Mouse (Mus musculus) midbrain, embryonic 12.5 days (tissue): ENCODE measurements around the gene Slc6a2. TPM values are rescaled to one million over a fixed set of nuclear protein-coding genes. Genes with fewer than 3 reads are reported as not detected.
A peak's percentile ranks its signal among the peaks of the same experiment; 100 is the strongest.

Experiments
- ATAC-seq: fragments of 200-750 bp; cut with Nextera tagmentation; 2 replicates; pipeline ENCODE4 v1.8.0; 2017; ENCODE audit warnings: low read depth, moderate TSS enrichment, moderate library complexity; ENCODE audit not compliant: low FRiP score
- H3K27ac ChIP-seq: fragments of 300-500 bp; sonication (generic); replicated peaks from 2 replicates; pipeline ENCODE4 v1.5.1; 2016; ENCODE audit warnings: mild to moderate bottlenecking
- H3K27me3 ChIP-seq: fragments of 300-500 bp; sonication (generic); 2 replicates; pipeline ENCODE4 v1.6.1; 2016; ENCODE audit warnings: mild to moderate bottlenecking
- H3K36me3 ChIP-seq: fragments of 300-500 bp; sonication (generic); 2 replicates; pipeline ENCODE4 v1.6.1; 2016
- H3K4me1 ChIP-seq: fragments of 300-500 bp; sonication (generic); 2 replicates; pipeline ENCODE4 v1.6.1; 2016
- H3K4me2 ChIP-seq: fragments of 300-500 bp; sonication (generic); replicated peaks from 2 replicates; pipeline ENCODE4 v1.6.1; 2016; ENCODE audit warnings: mild to moderate bottlenecking, moderate library complexity
- H3K4me3 ChIP-seq: fragments of 300-500 bp; sonication (generic); 2 replicates; pipeline ENCODE4 v1.5.1; 2016; ENCODE audit warnings: mild to moderate bottlenecking
- H3K9ac ChIP-seq: fragments of 300-500 bp; sonication (generic); replicated peaks from 2 replicates; pipeline ENCODE4 v1.6.1; 2016; ENCODE audit warnings: mild to moderate bottlenecking, moderate library complexity
- H3K9me3 ChIP-seq: fragments of 300-500 bp; sonication (generic); 2 replicates; pipeline ENCODE4 v1.6.1; 2016; ENCODE audit warnings: mild to moderate bottlenecking
- WGBS: fragments of 180-500 bp; shearing (Covaris S2); methylation state at CpG from one replicate; pipeline ENCODE4 v1.1.7; 2016; 5-methylcytosine and 5-hydroxymethylcytosine counted together
- polyA plus RNA-seq: library from polyadenylated mRNA; unstranded; fragments of >200 nt; fragmentation: Nextera tagmentation; extraction: Ambion mirVana; gene quantifications from 2 replicates; pipeline ENCODE4 v1.2.1, GENCODE M21; 2016

Slc6a2 gene
- polyA plus RNA-seq: 0.17 and 0.18 TPM in 2 replicates

DNA sequence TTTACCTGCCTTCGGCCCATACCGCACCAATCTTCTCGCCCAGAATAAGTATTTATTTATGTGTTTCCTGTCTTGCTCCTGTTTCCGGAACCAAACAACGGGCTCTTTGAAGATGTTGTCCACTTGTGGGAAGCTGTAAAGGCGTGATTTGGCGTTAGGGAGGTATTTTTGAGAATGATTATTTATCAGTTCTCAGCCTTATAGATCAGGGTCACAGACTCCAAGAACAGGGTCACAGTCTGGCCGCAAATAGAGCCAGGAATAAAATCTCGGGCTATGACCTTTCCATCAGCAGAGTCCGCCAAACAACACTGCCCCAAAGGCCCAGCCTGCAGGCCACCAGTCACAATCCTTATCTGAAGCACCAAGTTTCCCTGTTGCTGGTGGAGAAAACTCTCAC, at the start of gene Slc6a2:
Gene Slc6a2 (plus strand): TSS at position 301 of the 400 bp plus-strand sequence.
- peaks cover 11% of the 10 kb centered on the region for H3K4me1 ChIP-seq
- H3K27me3 ChIP-seq: peaks cover 57% of the 10 kb centered on the region
- ATAC-seq: no peak
- H3K4me3 ChIP-seq: peak within 1 kb of the TSS; percentile 44
- no peak within 1 kb of the TSS for H3K27ac ChIP-seq
- H3K36me3 ChIP-seq: no peaks in the 10 kb centered on the region
- peak within 1 kb of the TSS; percentile 34; the same call in 1 of the 2 replicates for H3K9ac ChIP-seq
- H3K4me2 ChIP-seq: peak within 1 kb of the TSS; percentile 74
- WGBS: 76% methylated on average over 10 of the region's 10 CpGs
- H3K9me3 ChIP-seq: no peaks in the 10 kb centered on the region

DNA sequence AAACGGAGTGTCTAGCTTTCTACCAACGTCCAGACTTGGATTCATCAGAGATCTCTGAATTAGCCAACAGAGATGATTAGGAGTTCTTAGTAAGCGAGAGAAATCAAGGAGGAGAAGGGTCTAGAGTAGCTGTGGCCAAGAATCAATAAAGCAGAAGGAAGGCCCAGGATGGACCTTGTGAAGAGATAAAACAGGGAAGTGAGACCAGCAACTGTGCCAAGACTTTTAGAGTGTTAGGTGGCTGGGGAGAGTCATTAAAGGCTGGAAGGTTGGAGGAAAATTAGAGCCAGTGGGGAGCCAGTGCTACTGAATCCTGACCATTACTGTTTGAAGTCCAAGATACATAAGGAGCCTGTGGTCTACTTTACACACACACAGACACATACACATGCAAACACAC, 48.4 kb upstream of the Slc6a2 start:
- no peak for ATAC-seq

DNA sequence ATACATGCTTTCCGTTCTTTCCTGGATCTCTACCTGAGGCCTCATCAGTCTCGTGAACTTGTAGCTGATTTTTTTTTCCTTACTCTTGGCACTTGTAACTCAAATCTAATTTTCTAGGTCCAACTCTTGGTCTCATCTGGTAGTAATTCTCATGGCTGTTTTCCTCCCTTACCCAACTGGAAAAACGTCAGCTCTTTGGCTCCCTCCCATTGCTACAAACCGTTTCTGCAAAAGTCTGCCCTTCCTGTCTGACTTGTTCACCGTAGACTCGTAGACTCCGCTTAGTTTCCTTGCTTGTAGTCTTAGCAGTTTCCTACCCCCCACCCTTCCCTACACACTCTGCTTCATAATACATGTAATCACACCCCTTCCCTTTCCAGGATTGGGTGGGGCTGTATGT, 46.5 kb upstream of the Slc6a2 start:
- Histone ChIP-seq H3K9ac (no peak overlapping the region), H3K27me3 (no peaks in the 10 kb centered on the region), H3K9me3 (no peaks in the 10 kb centered on the region), H3K36me3 (no peaks in the 10 kb centered on the region), H3K27ac (no peak overlapping the region), H3K4me2 (no peak overlapping the region), H3K4me3 (no peak overlapping the region), H3K4me1 (no peaks in the 10 kb centered on the region)
- no peak for ATAC-seq
- 88% methylated on average over 7 of the region's 7 CpGs for WGBS

More for the DNA sequence above, 48.4 kb upstream of the Slc6a2 start:
- no peak overlapping the region for H3K9ac ChIP-seq
- no peak overlapping the region for H3K4me2 ChIP-seq
- WGBS: 88% methylated on average over 3 of the region's 3 CpGs
- no peaks in the 10 kb centered on the region for H3K36me3 ChIP-seq
- H3K4me3 ChIP-seq: no peak overlapping the region
- no peaks in the 10 kb centered on the region for H3K27me3 ChIP-seq
- no peaks in the 10 kb centered on the region for H3K4me1 ChIP-seq
- H3K27ac ChIP-seq: no peak overlapping the region
- no peaks in the 10 kb centered on the region for H3K9me3 ChIP-seq

DNA sequence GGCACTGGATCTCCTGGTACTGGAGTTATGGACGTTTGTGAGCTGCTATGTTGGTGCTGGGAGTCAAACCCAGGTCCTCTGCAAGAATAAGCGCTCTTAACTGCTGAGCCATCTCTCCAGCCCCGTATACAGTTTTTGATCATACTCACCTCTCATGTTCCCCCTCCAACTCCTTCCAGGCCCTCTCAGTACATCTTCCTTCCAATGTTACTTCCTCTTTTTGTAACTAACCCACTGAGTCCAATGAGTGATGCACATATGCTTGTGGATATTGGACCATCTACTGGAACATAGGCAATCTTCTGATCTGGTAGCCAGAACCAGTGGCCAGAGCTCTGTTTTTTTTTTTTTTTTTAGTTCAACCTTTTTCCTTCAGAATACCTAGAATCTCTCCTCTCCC, 43.8 kb upstream of the Slc6a2 start:
- no peaks in the 10 kb centered on the region for H3K36me3 ChIP-seq
- ATAC-seq: no peak
- no peak overlapping the region for H3K9ac ChIP-seq
- WGBS: 84% methylated on average over 3 of the region's 3 CpGs
- H3K27ac ChIP-seq: no peak overlapping the region
- no peaks in the 10 kb centered on the region for H3K9me3 ChIP-seq
- H3K4me2 ChIP-seq: no peak overlapping the region
- H3K4me1 ChIP-seq: no peaks in the 10 kb centered on the region
- no peak overlapping the region for H3K4me3 ChIP-seq
- no peaks in the 10 kb centered on the region for H3K27me3 ChIP-seq

DNA sequence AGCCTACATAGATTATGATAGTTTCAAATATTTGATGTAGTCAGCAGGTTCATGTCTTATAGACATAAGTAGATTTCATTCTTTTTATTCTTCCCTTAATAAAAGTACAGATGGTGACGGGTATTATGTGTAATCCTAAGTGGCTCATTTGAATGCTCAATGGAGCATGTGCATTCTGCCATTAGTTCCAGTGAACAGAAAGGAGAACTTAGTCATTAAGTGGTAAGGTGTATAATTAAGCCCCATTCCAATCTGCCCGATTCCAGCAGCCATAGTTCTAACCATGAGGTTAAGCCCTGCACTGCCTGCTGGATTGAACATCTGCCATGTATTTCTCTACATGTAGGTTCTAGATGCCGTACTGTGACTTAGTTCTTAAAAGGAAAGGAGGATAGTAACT, 38.1 kb upstream of the Slc6a2 start:
- WGBS: 63% methylated on average over 3 of the region's 3 CpGs
- H3K27me3 ChIP-seq: no peaks in the 10 kb centered on the region
- no peaks in the 10 kb centered on the region for H3K36me3 ChIP-seq
- no peak overlapping the region for H3K9ac ChIP-seq
- H3K4me2 ChIP-seq: no peak overlapping the region
- ATAC-seq: no peak
- H3K4me1 ChIP-seq: no peaks in the 10 kb centered on the region
- no peak overlapping the region for H3K27ac ChIP-seq
- no peak overlapping the region for H3K4me3 ChIP-seq
- H3K9me3 ChIP-seq: no peaks in the 10 kb centered on the region

DNA sequence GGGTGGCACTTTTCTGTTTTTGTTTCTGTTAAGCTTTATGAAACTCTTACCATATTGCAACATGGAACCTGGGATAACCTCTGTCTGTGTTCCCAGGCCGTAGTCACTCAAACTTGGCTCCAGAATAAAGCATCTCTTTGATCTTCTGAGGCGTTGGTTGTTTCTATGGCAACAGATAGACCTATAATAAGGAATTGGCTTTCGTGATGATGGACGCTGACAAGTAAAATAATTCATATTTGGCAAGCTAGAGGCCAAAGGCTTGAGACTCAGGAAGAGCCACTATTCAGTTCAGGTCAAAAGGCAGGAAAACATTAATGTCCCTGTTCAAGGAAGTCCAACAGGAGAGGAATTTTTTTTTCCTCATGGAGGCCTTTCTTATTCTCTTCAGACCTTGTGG, 30.9 kb upstream of the Slc6a2 start:
- Histone ChIP-seq H3K27me3 (no peaks in the 10 kb centered on the region), H3K27ac (no peak overlapping the region), H3K9ac (no peak overlapping the region), H3K4me3 (no peak overlapping the region), H3K4me1 (no peaks in the 10 kb centered on the region), H3K36me3 (no peaks in the 10 kb centered on the region), H3K4me2 (no peak overlapping the region), H3K9me3 (no peaks in the 10 kb centered on the region)
- 76% methylated on average over 4 of the region's 4 CpGs for WGBS
- ATAC-seq: no peak

DNA sequence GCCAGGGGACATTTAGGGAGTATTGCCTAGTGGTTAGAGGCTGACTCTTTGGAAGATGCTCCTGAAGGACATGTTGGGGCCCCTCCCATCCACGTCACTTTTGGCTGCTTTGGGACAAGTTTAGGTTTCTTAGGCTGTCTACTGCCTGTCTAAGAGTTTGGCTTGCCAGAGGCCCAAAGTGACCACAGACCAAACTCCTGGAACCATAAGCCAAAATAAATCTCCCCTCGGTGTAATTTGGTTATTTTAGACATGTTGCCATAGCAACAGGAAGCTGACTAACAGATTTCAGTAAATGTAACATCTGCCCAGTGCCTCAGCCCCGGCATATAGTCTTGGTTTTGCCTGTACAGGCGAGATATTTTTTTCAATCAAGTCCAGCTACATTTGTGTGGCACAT, 21.8 kb upstream of the Slc6a2 start:
- H3K4me2 ChIP-seq: no peak overlapping the region
- H3K9ac ChIP-seq: no peak overlapping the region
- 79% methylated on average over 4 of the region's 4 CpGs for WGBS

DNA sequence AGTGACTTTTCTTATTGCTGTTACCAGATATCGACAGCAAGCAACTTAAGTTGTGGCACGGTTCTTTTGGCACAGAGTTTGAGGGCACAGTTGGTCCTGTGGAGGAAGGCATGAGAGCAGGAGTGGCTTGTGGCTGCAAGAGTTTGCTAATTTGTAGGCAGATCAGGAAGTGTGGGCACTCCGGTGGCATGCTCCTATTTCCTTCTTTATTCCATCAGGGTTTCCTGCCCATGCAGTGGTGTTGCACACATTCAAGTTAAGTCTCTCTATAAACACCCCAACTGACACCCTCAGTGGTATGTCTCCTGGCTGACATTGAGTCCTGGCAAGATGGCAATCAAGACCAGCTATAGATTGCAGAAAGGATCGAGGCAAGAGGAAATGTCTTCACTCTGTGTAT, 10.8 kb upstream of the Slc6a2 start:
- Histone ChIP-seq H3K27ac (no peak overlapping the region), H3K4me2 (no peak overlapping the region), H3K4me3 (no peak overlapping the region), H3K4me1 (no peaks in the 10 kb centered on the region), H3K9ac (no peak overlapping the region), H3K36me3 (no peaks in the 10 kb centered on the region), H3K27me3 (no peaks in the 10 kb centered on the region), H3K9me3 (no peaks in the 10 kb centered on the region)
- ATAC-seq: no peak
- WGBS: 84% methylated on average over 4 of the region's 4 CpGs

More for the DNA sequence above, 21.8 kb upstream of the Slc6a2 start:
- Histone ChIP-seq H3K36me3 (no peaks in the 10 kb centered on the region), H3K4me3 (no peak overlapping the region), H3K9me3 (no peaks in the 10 kb centered on the region), H3K4me1 (no peaks in the 10 kb centered on the region), H3K27ac (no peak overlapping the region), H3K27me3 (no peaks in the 10 kb centered on the region)
- ATAC-seq: no peak

DNA sequence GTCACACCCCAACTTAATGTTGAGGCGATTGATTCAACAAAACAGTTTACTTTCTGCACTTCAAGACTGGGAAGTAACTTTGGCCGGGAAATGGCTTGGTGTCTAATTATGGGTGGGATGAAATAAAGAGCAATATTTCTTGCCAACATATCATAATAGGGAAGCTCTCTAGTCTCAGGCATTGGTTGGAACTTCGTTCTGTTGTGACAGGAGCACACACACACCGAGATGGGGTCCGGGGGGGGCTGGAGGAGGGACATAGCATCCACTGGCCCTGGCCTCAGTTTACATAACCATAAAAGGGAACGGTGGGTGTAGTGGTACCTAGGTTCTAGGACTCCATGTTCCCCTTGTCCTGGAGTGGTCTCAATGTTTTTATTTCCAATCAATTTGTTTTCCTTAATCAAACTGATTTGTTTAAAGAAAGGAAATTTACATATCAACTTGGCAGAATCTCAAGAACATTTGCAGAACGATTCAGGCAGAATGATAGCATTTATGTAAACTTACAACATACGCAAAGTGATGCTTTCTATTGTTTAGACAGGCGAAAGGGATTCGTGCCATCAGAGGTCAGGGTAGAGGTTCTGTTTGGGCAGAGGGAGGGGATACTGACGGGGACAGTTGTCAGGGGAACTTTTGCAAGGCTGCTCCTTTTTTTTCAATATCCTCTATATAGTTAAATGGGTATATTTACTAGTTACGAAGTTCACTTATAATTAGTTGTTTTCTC, 9.1 kb upstream of the Slc6a2 start:
- no peaks in the 10 kb centered on the region for H3K27me3 ChIP-seq
- H3K27ac ChIP-seq: no peak overlapping the region
- 87% methylated on average over 12 of the region's 12 CpGs for WGBS
- no peak overlapping the region for H3K9ac ChIP-seq
- H3K4me1 ChIP-seq: no peaks in the 10 kb centered on the region
- H3K4me2 ChIP-seq: no peak overlapping the region
- H3K4me3 ChIP-seq: no peak overlapping the region
- no peaks in the 10 kb centered on the region for H3K9me3 ChIP-seq
- H3K36me3 ChIP-seq: no peaks in the 10 kb centered on the region
- no peak for ATAC-seq

DNA sequence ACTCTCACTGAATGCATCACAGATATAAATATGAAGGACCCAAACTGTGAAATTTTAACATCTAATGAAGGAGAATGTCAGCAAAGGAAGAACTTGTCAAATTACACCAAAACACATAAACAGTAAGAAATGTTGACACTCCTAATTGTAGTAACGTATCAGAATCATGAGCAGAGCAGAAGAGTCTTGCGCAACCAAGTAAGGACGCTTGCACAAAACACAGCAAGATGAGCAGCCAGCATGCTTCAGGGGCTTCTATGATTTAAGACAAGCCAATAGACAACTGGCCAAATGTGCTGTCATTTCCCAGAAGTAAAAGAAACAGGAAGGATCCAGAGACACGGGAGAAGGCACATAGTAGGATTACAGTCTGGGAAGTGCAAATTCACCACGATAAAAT, 5.8 kb upstream of the Slc6a2 start:
- Histone ChIP-seq H3K4me2 (no peak overlapping the region), H3K9me3 (no peaks in the 10 kb centered on the region), H3K36me3 (no peaks in the 10 kb centered on the region), H3K4me1 (no peaks in the 10 kb centered on the region), H3K9ac (no peak overlapping the region), H3K4me3 (no peak overlapping the region), H3K27ac (no peak overlapping the region), H3K27me3 (peaks cover 17% of the 10 kb centered on the region)
- no peak for ATAC-seq
- 88% methylated on average over 5 of the region's 5 CpGs for WGBS

DNA sequence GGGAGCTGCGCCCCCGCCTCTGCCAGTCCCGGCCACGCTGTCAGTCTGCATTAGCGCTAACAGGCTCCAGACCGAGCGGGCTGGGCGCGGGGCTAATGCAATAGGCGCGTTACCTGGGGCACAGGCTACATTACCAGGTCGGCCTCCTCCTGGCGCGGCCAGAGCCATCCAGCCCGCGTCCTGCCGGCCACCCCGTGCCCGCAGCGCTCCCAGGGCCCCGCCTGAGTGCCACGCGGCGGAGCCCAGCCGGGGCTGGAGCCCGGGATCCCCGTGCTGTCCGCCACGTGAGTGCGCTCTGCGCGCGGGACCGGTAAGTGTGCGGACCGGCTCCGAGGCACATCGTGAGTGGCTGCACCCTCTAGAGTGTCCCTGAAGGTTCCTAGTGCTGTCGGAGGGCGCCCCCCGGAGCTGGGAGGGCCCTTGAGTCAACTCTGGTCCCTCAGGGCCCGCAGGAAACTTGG, 602 bp downstream of the Slc6a2 start:
- Histone ChIP-seq H3K36me3 (no peaks in the 10 kb centered on the region), H3K9ac (peak overlapping the region; percentile 34; the same call in 1 of the 2 replicates), H3K4me3 (peak overlapping the region; percentile 44), H3K4me2 (peak overlapping the region; percentile 74), H3K9me3 (no peaks in the 10 kb centered on the region), H3K27ac (no peak overlapping the region), H3K27me3 (peaks cover 57% of the 10 kb centered on the region), H3K4me1 (peaks cover 11% of the 10 kb centered on the region)
- under 1% methylated on average over 40 of the region's 42 CpGs for WGBS
- ATAC-seq: no peak

DNA sequence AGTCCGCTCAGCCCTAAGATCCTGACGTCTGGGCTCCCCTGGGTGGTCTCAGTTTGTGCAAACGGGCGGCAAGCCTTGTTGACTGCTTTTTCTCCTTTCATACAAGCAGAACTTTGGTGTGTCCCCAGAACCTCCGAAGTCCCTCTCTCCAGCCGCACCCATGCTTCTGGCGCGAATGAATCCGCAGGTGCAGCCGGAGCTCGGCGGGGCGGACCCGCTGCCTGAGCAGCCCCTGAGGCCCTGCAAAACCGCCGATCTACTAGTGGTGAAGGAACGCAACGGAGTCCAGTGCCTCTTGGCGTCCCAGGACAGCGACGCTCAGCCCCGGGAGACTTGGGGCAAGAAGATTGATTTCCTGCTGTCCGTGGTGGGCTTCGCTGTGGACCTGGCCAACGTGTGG, 1.2 kb downstream of the Slc6a2 start:
- no peak for ATAC-seq
- Histone ChIP-seq H3K27ac (no peak overlapping the region), H3K9ac (no peak overlapping the region), H3K27me3 (peaks cover 57% of the 10 kb centered on the region), H3K4me2 (peak overlapping the region; percentile 74), H3K36me3 (no peaks in the 10 kb centered on the region), H3K9me3 (no peaks in the 10 kb centered on the region), H3K4me3 (peak overlapping the region; percentile 44), H3K4me1 (peaks cover 11% of the 10 kb centered on the region)
- 1% methylated on average over 25 of the region's 25 CpGs for WGBS

DNA sequence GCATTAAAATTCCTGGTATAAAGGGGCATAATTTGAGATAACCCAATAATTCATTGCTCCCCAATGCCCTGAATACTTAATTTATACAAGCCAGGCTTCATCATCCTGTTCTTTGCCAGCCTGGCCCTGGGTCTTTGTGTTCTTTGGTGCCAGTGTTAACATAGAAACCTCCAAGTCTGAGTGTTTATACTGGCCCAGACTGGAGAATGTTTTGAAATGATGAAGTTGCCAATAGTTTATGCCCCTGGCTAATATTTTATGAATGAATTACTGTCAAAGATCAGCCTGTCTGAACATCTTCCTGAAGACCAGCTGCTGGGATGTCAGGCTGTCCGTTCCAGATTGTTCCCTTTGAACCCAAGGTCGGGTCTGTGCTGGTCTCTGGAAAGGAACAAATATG, 4.7 kb downstream of the Slc6a2 start:
- 87% methylated on average over 2 of the region's 2 CpGs for WGBS

More for the DNA sequence above, 4.7 kb downstream of the Slc6a2 start:
- no peak overlapping the region for H3K27ac ChIP-seq
- no peak overlapping the region for H3K4me3 ChIP-seq
- no peaks in the 10 kb centered on the region for H3K9me3 ChIP-seq
- H3K4me1 ChIP-seq: peaks cover 11% of the 10 kb centered on the region
- no peak overlapping the region for H3K4me2 ChIP-seq
- H3K27me3 ChIP-seq: peaks cover 37% of the 10 kb centered on the region
- ATAC-seq: no peak
- no peak overlapping the region for H3K9ac ChIP-seq
- no peaks in the 10 kb centered on the region for H3K36me3 ChIP-seq
